Mouse (Mus musculus) CH12.LX (cell line): ENCODE measurements around the gene Fv1.
"Not testable (repeated sequence)": the region's sequence is repeated elsewhere in the genome, so short reads cannot be mapped to it uniquely, and the experiment has no call there.

ENCODE experiments used
- EP300 ChIP-seq: IDR thresholded peaks from 2 replicates; pipeline ENCODE4 v1.6.1; 2011; ENCODE audit warnings: low read length, improper control_type of control experiment
- MAFK ChIP-seq: IDR thresholded peaks from 2 replicates; pipeline ENCODE4 v1.6.1; 2011; ENCODE audit warnings: low read length, improper control_type of control experiment; ENCODE audit not compliant: insufficient replicate concordance
- ZNF384 ChIP-seq: IDR thresholded peaks from 2 replicates; pipeline ENCODE4 v1.6.1; 2012; ENCODE audit warnings: low read depth, low read length, improper control_type of control experiment, inconsistent platforms

DNA sequence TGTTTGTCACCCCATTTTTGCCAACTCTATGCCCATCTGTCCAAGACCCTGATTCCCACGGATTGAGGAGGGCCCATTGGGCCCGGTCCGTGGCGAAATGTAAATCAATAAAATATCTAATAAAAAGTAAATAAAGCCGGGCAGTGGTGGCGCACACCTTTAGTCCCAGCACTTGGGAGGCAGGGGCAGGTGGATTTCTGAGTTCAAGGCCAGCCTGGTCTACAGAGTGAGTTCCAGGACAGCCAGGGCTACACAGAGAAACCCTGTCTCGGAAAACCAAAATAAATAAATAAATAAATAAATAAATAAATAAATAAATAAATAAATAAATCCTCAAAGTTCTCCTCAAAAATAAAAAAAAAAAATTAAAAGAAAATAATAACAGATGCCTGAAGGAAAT is 49.1 kb upstream of the Fv1 start:
- TF ChIP-seq EP300, MAFK, ZNF384: not testable (repeated sequence)
